In genomic region chr17:25568206-25568605, GRCm38 (mm10) we compare ENCODE assay signal across 10 mouse cellular contexts. TPM values are rescaled to one million over a fixed set of nuclear protein-coding genes. Genes with fewer than 3 reads are reported as not detected.
DNase-seq lines count a peak whose midpoint lies in the region; ATAC-seq and TF ChIP-seq lines count a peak whose summit lies in the region.
"Had no signal": no experiment of that assay in that cellular context is flagged by ENCODE, and none has a peak within 500 bp of the region (broad histone marks: within the 10 kb centered on the region; RNA-seq: fewer than 3 reads in every experiment).

No protein-coding gene starts in this region.

- peaks cover 23% of the 10 kb centered on the region for H3K4me1 ChIP-seq in kidney, embryonic 16.5 days (ENCODE audit: insufficient read depth, low read length)
- peaks cover 42% of the 10 kb centered on the region for H3K4me1 ChIP-seq in embryonic facial prominence, embryonic 15.5 days
- H3K4me1 ChIP-seq in neural tube, embryonic 13.5 days (replicated peaks), result peaks cover 75% of the 10 kb centered on the region

- no peak for ATAC-seq in kidney, embryonic 16.5 days (ENCODE audit: low FRiP score, low TSS enrichment)
- ATAC-seq in embryonic facial prominence, embryonic 15.5 days (ENCODE audit: insufficient number of reproducible peaks, low FRiP score, low TSS enrichment, low read depth), result peak; percentile 37
- ATAC-seq in neural tube, embryonic 13.5 days (ENCODE audit: low read depth), result no peak

- no peak overlapping the region for H3K27ac ChIP-seq in kidney, embryonic 16.5 days (ENCODE audit: low read length)
- H3K27ac ChIP-seq in embryonic facial prominence, embryonic 15.5 days (replicated peaks), result no peak overlapping the region
- peak overlapping the region; percentile 97 for H3K27ac ChIP-seq in layer of hippocampus, adult 2 months
- peak overlapping the region; percentile 38; the same call in 1 of the 2 replicates for H3K27ac ChIP-seq in neural tube, embryonic 13.5 days (replicated peaks)

- intact Hi-C loops in heart, postnatal 25 days (cut with DNase I), result no loop called here

- no peak for TF ChIP-seq CTCF in layer of hippocampus, adult 2 months (conservative IDR thresholded peaks at IDR 0.05)

- no peak for DNase-seq in kidney, adult 9 months
- peak in 1 of 2 experiments; percentile 53 for DNase-seq in layer of hippocampus, adult 2 months (ENCODE audit: low spot score in 2 of 2)
- no peak for DNase-seq in adrenal gland, adult 18-20 months (ENCODE audit: low spot score in 2 of 2)
- DNase-seq in ovary, postnatal 36 days (ENCODE audit: low spot score), result no peak
- no peak for DNase-seq in heart, postnatal 25 days (ENCODE audit: low spot score)

- no peaks in the 10 kb centered on the region for H3K9me3 ChIP-seq in kidney, embryonic 16.5 days (ENCODE audit: low read length)
- H3K9me3 ChIP-seq in embryonic facial prominence, embryonic 15.5 days (replicated peaks), result no peaks in the 10 kb centered on the region
- no peaks in the 10 kb centered on the region for H3K9me3 ChIP-seq in neural tube, embryonic 13.5 days

- 0 out of 2 replicates have a peak overlapping the region, but pooled peaks have one; percentile 29 for H3K9ac ChIP-seq in kidney, embryonic 16.5 days (replicated peaks; ENCODE audit: low read length)
- no peak overlapping the region for H3K9ac ChIP-seq in embryonic facial prominence, embryonic 15.5 days
- H3K9ac ChIP-seq in neural tube, embryonic 13.5 days, result peak overlapping the region; percentile 23; the same call in 1 of the 2 replicates

- no peaks in the 10 kb centered on the region for H3K36me3 ChIP-seq in kidney, embryonic 16.5 days (ENCODE audit: insufficient read depth, low read length)
- H3K36me3 ChIP-seq in embryonic facial prominence, embryonic 15.5 days, result no peaks in the 10 kb centered on the region
- no peaks in the 10 kb centered on the region for H3K36me3 ChIP-seq in neural tube, embryonic 13.5 days

- peak overlapping the region; percentile 27 for H3K4me2 ChIP-seq in kidney, embryonic 16.5 days (replicated peaks; ENCODE audit: low read depth, low read length)
- peak overlapping the region; percentile 93 for H3K4me2 ChIP-seq in embryonic facial prominence, embryonic 15.5 days (replicated peaks)
- H3K4me2 ChIP-seq in neural tube, embryonic 13.5 days, result peak overlapping the region; percentile 93

- H3K27me3 ChIP-seq in kidney, embryonic 16.5 days (ENCODE audit: insufficient read depth, low read length), result peaks cover 15% of the 10 kb centered on the region
- H3K27me3 ChIP-seq in embryonic facial prominence, embryonic 15.5 days, result peaks cover 33% of the 10 kb centered on the region
- peaks cover 48% of the 10 kb centered on the region for H3K27me3 ChIP-seq in neural tube, embryonic 13.5 days

- peak overlapping the region; percentile 9; the same call in 1 of the 2 replicates for H3K4me3 ChIP-seq in kidney, embryonic 16.5 days (ENCODE audit: low read length)
- peak overlapping the region; percentile 54 for H3K4me3 ChIP-seq in embryonic facial prominence, embryonic 15.5 days (replicated peaks)
- H3K4me3 ChIP-seq in layer of hippocampus, adult 2 months, result peak overlapping the region; percentile 73
- H3K4me3 ChIP-seq in neural tube, embryonic 13.5 days, result peak overlapping the region; percentile 50

- WGBS in kidney, embryonic 16.5 days, result 37% methylated on average over 10 of the region's 10 CpGs
- 30% methylated on average over 10 of the region's 10 CpGs for WGBS in embryonic facial prominence, embryonic 15.5 days
- 44% methylated on average over 10 of the region's 10 CpGs for WGBS in neural tube, embryonic 13.5 days

RNA-seq across cellular contexts. Expression of gene Sox8, which starts 2.3 kb away (rescaled TPM):
- polyA plus RNA-seq in kidney, embryonic 16.5 days (2015; fragmentation: Nextera tagmentation; extraction: Ambion mirVana), result 3.3 and 5.3 TPM in 2 replicates
- polyA plus RNA-seq in embryonic facial prominence, embryonic 15.5 days (2015; fragmentation: Nextera tagmentation; extraction: Ambion mirVana), result 13.1 and 13.7 TPM in 2 replicates
- total RNA-seq in layer of hippocampus, adult 2 months (2021), result 10 to 100 TPM; 47.7 to 55.7 TPM
- 10.8 and 11.6 TPM in 2 replicates for polyA plus RNA-seq in neural tube, embryonic 13.5 days (2015; fragmentation: Nextera tagmentation; extraction: Ambion mirVana)
- 1 to 10 TPM in 1 of 2 experiments, under 1 TPM in 1; 0.73 to 1.6 TPM for total RNA-seq in adrenal gland, adult 18-20 months (2021)
- total RNA-seq in heart, postnatal 25 days (2021), result under 1 TPM; 0.25 to 0.75 TPM
- total RNA-seq: hematopoietic stem cell, adult 5-6 weeks; megakaryocyte-erythroid progenitor cell, adult 5-6 weeks had no signal

RNA-seq across cellular contexts. Expression of gene Lmf1, which starts 10.7 kb away (rescaled TPM):
- 32.7 and 35.4 TPM in 2 replicates for polyA plus RNA-seq in kidney, embryonic 16.5 days (2015; fragmentation: Nextera tagmentation; extraction: Ambion mirVana)
- polyA plus RNA-seq in embryonic facial prominence, embryonic 15.5 days (2015; fragmentation: Nextera tagmentation; extraction: Ambion mirVana), result 29.0 and 31.4 TPM in 2 replicates
- total RNA-seq in layer of hippocampus, adult 2 months (2021), result 10 to 100 TPM; 25.5 to 31.2 TPM
- polyA plus RNA-seq in neural tube, embryonic 13.5 days (2015; fragmentation: Nextera tagmentation; extraction: Ambion mirVana), result 24.9 and 26.2 TPM in 2 replicates
- total RNA-seq in adrenal gland, adult 18-20 months (2021), result 10 to 100 TPM; 36.9 to 38.7 TPM
- 10 to 100 TPM; 31.7 to 34.3 TPM for total RNA-seq in heart, postnatal 25 days (2021)

Comparison
In these comparisons a context has a peak if more than half of its experiments do, and no peak if none do; other contexts are left out.
1. H3K27ac ChIP-seq: peak in layer of hippocampus, adult 2 months (single experiment) and neural tube, embryonic 13.5 days (single experiment); none in kidney, embryonic 16.5 days (single experiment) and embryonic facial prominence, embryonic 15.5 days (single experiment).
2. H3K4me2 ChIP-seq: peak in every context shown above with its lines; median percentile 93 in embryonic facial prominence, embryonic 15.5 days; 93 in neural tube, embryonic 13.5 days; 27 in kidney, embryonic 16.5 days.
3. H3K4me3 ChIP-seq: peak in every context shown above with its lines; median percentile 73 in layer of hippocampus, adult 2 months; 54 in embryonic facial prominence, embryonic 15.5 days; 50 in neural tube, embryonic 13.5 days; 9 in kidney, embryonic 16.5 days.
4. RNA of gene Sox8, which starts 2.3 kb away (total RNA-seq): 47.7 to 55.7 TPM in layer of hippocampus, adult 2 months; 0.73 to 1.6 TPM in adrenal gland, adult 18-20 months and 0.25 to 0.75 TPM in heart, postnatal 25 days; every median in the first group is over 10 times any median in the second.